Mouse (Mus musculus) mammary gland, adult 2 months (tissue): Measurements from ENCODE around the gene Tmem150b. TPM values are rescaled to one million over a fixed set of nuclear protein-coding genes. Genes with fewer than 3 reads are reported as not detected.

ENCODE experiments used
- polyA plus RNA-seq: library from polyadenylated mRNA; depleted of rRNA; stranded (reverse); fragments of >200 nt; gene quantifications from 2 replicates; pipeline ENCODE4 v1.2.3, GENCODE M21; 2012; ENCODE audit warnings: low replicate concordance; rRNA removed

Gene Tmem150b
- polyA plus RNA-seq = 2.0 and 2.5 TPM in 2 replicates

GRCm38 (mm10) chr7:4725169-4725568 is at the start of gene Tmem150b:
Gene Tmem150b, minus strand, starts transcription at chr7:4725249.

GRCm38 (mm10) chr7:4771202-4771601 is 46.2 kb upstream of the Tmem150b start, which contains the start of gene Fam71e2:
Gene Fam71e2, minus strand, starts transcription at chr7:4771302.

GRCm38 (mm10) chr7:4752821-4753570 is 27.9 kb upstream of the Tmem150b start, which contains the start of gene Cox6b2:
Gene Cox6b2, minus strand, starts transcription at chr7:4753094.

GRCm38 (mm10) chr7:4739544-4740275 is 14.7 kb upstream of the Tmem150b start, which contains the start of gene Kmt5c:
Gene Kmt5c, plus strand, starts transcription at chr7:4740115.

GRCm38 (mm10) chr7:4690387-4690786 is 34.7 kb downstream of the Tmem150b start, which contains the start of gene Brsk1:
Gene Brsk1, plus strand, starts transcription at chr7:4690604.

GRCm38 (mm10) chr7:4684632-4685417 is 40.2 kb downstream of the Tmem150b start, which contains the start of gene Hspbp1:
Gene Hspbp1, minus strand, starts transcription at chr7:4685068.

GRCm38 (mm10) chr7:4658912-4659551 is 66.0 kb downstream of the Tmem150b start, which contains the start of gene Ppp6r1:
Gene Ppp6r1, minus strand, starts transcription at chr7:4659019.

Other genes with a start within 250 kb of the Tmem150b start
- gene Ppp1r12c, start 223.6 kb downstream of the Tmem150b start, polyA plus RNA-seq = 48.9 and 90.4 TPM in 2 replicates
- 0.20 and 1.3 TPM in 2 replicates for gene Tnnt1, start 208.9 kb downstream of the Tmem150b start, polyA plus RNA-seq
- 6.1 and 8.4 TPM in 2 replicates for gene Tnni3, start 201.0 kb downstream of the Tmem150b start, polyA plus RNA-seq
- 9.0 and 14.9 TPM in 2 replicates for gene Dnaaf3, start 192.8 kb downstream of the Tmem150b start, polyA plus RNA-seq
- gene Syt5, start 177.7 kb downstream of the Tmem150b start, polyA plus RNA-seq = 0.10 and 0.62 TPM in 2 replicates
- 0.06 TPM in 1 of 2 replicates, not detected in the other for gene Ptprh, start 121.2 kb downstream of the Tmem150b start, polyA plus RNA-seq
- gene Tmem86b, start 93.8 kb downstream of the Tmem150b start, polyA plus RNA-seq = 14.9 and 19.6 TPM in 2 replicates
- gene Ppp6r1, start 66.2 kb downstream of the Tmem150b start, polyA plus RNA-seq = 109 and 135 TPM in 2 replicates
- gene Hspbp1, start 40.2 kb downstream of the Tmem150b start, polyA plus RNA-seq = 29.8 and 46.7 TPM in 2 replicates
- gene Brsk1, start 34.6 kb downstream of the Tmem150b start, polyA plus RNA-seq = 4.4 and 6.0 TPM in 2 replicates
- gene Kmt5c, start 14.9 kb upstream of the Tmem150b start, polyA plus RNA-seq = 95.7 and 216 TPM in 2 replicates
- 13.8 and 18.7 TPM in 2 replicates for gene Cox6b2, start 27.8 kb upstream of the Tmem150b start, polyA plus RNA-seq
- 0.10 TPM in 1 of 2 replicates, not detected in the other for gene Fam71e2, start 46.1 kb upstream of the Tmem150b start, polyA plus RNA-seq
- 0.36 and 0.78 TPM in 2 replicates for gene Il11, start 57.6 kb upstream of the Tmem150b start, polyA plus RNA-seq
- gene Tmem190, start 57.7 kb upstream of the Tmem150b start, polyA plus RNA-seq = not detected in 2 replicates
- gene Tmem238, start 64.4 kb upstream of the Tmem150b start, polyA plus RNA-seq = 18.4 and 84.5 TPM in 2 replicates
- 252 and 384 TPM in 2 replicates for gene Rpl28, start 67.6 kb upstream of the Tmem150b start, polyA plus RNA-seq
- 193 and 283 TPM in 2 replicates for gene Ube2s, start 87.3 kb upstream of the Tmem150b start, polyA plus RNA-seq
- gene Shisa7, start 119.4 kb upstream of the Tmem150b start, polyA plus RNA-seq = 0.54 and 1.0 TPM in 2 replicates
- gene Isoc2b, start 145.0 kb upstream of the Tmem150b start, polyA plus RNA-seq = 39.7 and 42.5 TPM in 2 replicates
- gene Isoc2a, start 151.9 kb upstream of the Tmem150b start, polyA plus RNA-seq = 45.1 and 54.4 TPM in 2 replicates
- gene Gm36210, start 181.3 kb upstream of the Tmem150b start, polyA plus RNA-seq = 0.17 and 0.85 TPM in 2 replicates
- 15.7 and 34.3 TPM in 2 replicates for gene Zfp628, start 190.0 kb upstream of the Tmem150b start, polyA plus RNA-seq
- gene Nat14, start 196.8 kb upstream of the Tmem150b start, polyA plus RNA-seq = 2.9 and 7.1 TPM in 2 replicates
- gene Ssc5d, start 200.5 kb upstream of the Tmem150b start, polyA plus RNA-seq = 17.9 and 19.0 TPM in 2 replicates
- 3.7 and 91.9 TPM in 2 replicates for gene Sbk2, start 239.2 kb upstream of the Tmem150b start, polyA plus RNA-seq
- gene Sbk3, start 245.9 kb upstream of the Tmem150b start, polyA plus RNA-seq = 0.25 and 1.3 TPM in 2 replicates